Mouse (Mus musculus) embryonic fibroblast, embryonic 13.5 days (primary cell): ENCODE results near the gene Gm10318.

Experiments
- CTCF ChIP-seq: IDR thresholded peaks from 2 replicates; pipeline ENCODE4 v1.5.1; 2011; ENCODE audit warnings: mild to moderate bottlenecking, control low read depth, low read length, moderate library complexity, borderline replicate concordance; ENCODE audit not compliant: insufficient read depth
- POLR2A ChIP-seq: IDR thresholded peaks from 2 replicates; pipeline ENCODE4 v1.6.1; 2011; ENCODE audit warnings: low read depth, mild to moderate bottlenecking, control low read depth, low read length, moderate library complexity

- TF ChIP-seq POLR2A (no peak), CTCF (no peak)
Measured at GRCm38 (mm10) chr10:77900903-77901818, 48.5 kb downstream of the Gm10318 start.
